Mouse (Mus musculus) lung, embryonic 16.5 days (tissue): ENCODE data around the gene Polr2h. TPM values are rescaled to one million over a fixed set of nuclear protein-coding genes. Genes with fewer than 3 reads are reported as not detected.
A peak's percentile ranks its signal among the peaks of the same experiment; 100 is the strongest.

Experiments used
- ATAC-seq: fragments of 200-750 bp; cut with Nextera tagmentation; 2 replicates; pipeline ENCODE4 v1.8.0; 2017; ENCODE audit warnings: low read depth, mild to moderate bottlenecking, moderate library complexity
- H3K27ac ChIP-seq: fragments of 300-500 bp; sonication (generic); 2 replicates; pipeline ENCODE4 v1.5.1; 2014; ENCODE audit warnings: mild to moderate bottlenecking, control low read depth, low read length
- H3K27me3 ChIP-seq: fragments of 300-500 bp; sonication (generic); 2 replicates; pipeline ENCODE4 v1.6.1; 2014; ENCODE audit warnings: low read depth, low read length, mixed read lengths; ENCODE audit not compliant: control insufficient read depth, insufficient read depth
- H3K36me3 ChIP-seq: fragments of 300-500 bp; sonication (generic); 2 replicates; pipeline ENCODE4 v1.6.1; 2014; ENCODE audit warnings: low read length; ENCODE audit not compliant: control insufficient read depth, insufficient read depth
- H3K4me1 ChIP-seq: fragments of 300-500 bp; sonication (generic); replicated peaks from 2 replicates; pipeline ENCODE4 v1.6.1; 2014; ENCODE audit warnings: low read length, mixed read lengths; ENCODE audit not compliant: control insufficient read depth, insufficient read depth
- H3K4me2 ChIP-seq: fragments of 300-500 bp; sonication (generic); 2 replicates; pipeline ENCODE4 v1.6.1; 2014; ENCODE audit warnings: low read depth, low read length, control low read depth
- H3K4me3 ChIP-seq: fragments of 300-500 bp; sonication (generic); 2 replicates; pipeline ENCODE4 v1.5.1; 2014; ENCODE audit warnings: mild to moderate bottlenecking, low read length, control low read depth
- H3K9ac ChIP-seq: fragments of 300-500 bp; sonication (generic); 2 replicates; pipeline ENCODE4 v1.6.1; 2014; ENCODE audit warnings: low read length, control low read depth
- H3K9me3 ChIP-seq: fragments of 300-500 bp; sonication (generic); 2 replicates; pipeline ENCODE4 v1.6.1; 2016; ENCODE audit warnings: low read length; ENCODE audit not compliant: control insufficient read depth
- WGBS: fragments of 180-500 bp; shearing (Covaris S2); extraction: QIAGEN DNeasy Blood & Tissue Kit; methylation state at CpG from one replicate; pipeline ENCODE4 v1.1.7; 2014; 5-methylcytosine and 5-hydroxymethylcytosine counted together
- polyA plus RNA-seq: library from polyadenylated mRNA; unstranded; fragments of >200 nt; fragmentation: Nextera tagmentation; extraction: Ambion mirVana; gene quantifications from 2 replicates; pipeline ENCODE4 v1.2.1, GENCODE M21; 2015

The Polr2h gene
- polyA plus RNA-seq, 1 experiment from 2014 or later, result 74.3 TPM

- 0 out of 2 replicates have a peak overlapping the region, but pooled peaks have one; percentile 20 for H3K27ac ChIP-seq
- no peaks in the 10 kb centered on the region for H3K9me3 ChIP-seq
- no peaks in the 10 kb centered on the region; the same call in 1 of the 2 replicates for H3K27me3 ChIP-seq
- H3K9ac ChIP-seq, result peak overlapping the region; percentile 60
- H3K36me3 ChIP-seq, result peaks cover 11% of the 10 kb centered on the region
- peaks cover 25% of the 10 kb centered on the region for H3K4me1 ChIP-seq
- peak; percentile 39 for ATAC-seq
- peak overlapping the region; percentile 41 for H3K4me3 ChIP-seq
- WGBS, result 2% methylated on average over 46 of the region's 46 CpGs
- H3K4me2 ChIP-seq, result peak overlapping the region; percentile 63
Measured at GRCm38 (mm10) chr16:20695622-20696323, 21.7 kb upstream of the Polr2h start.

DNA sequence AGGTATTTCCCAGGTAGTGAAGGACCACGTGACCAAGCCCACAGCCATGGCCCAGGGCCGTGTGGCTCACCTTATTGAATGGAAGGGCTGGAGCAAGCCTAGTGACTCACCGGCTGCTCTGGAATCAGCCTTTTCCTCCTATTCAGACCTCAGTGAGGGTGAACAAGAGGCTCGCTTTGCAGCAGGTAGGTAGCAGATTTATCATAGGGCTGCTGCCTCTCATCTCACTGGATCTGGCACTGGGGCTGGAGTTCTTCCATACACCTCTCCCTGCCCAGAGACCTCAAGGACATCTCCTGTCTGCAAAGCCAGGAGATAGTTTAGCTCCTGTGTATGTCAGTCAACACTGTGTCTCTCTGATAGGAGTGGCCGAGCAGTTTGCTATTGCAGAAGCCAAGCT is 18.2 kb upstream of the Polr2h start:
- Histone ChIP-seq H3K36me3 (no peaks in the 10 kb centered on the region), H3K27ac (no peak overlapping the region), H3K9ac (no peak overlapping the region), H3K4me3 (no peak overlapping the region), H3K27me3 (no peaks in the 10 kb centered on the region; the same call in 1 of the 2 replicates), H3K9me3 (no peaks in the 10 kb centered on the region), H3K4me2 (no peak overlapping the region), H3K4me1 (peaks cover 27% of the 10 kb centered on the region)
- 72% methylated on average over 5 of the region's 5 CpGs for WGBS
- ATAC-seq, result no peak

DNA sequence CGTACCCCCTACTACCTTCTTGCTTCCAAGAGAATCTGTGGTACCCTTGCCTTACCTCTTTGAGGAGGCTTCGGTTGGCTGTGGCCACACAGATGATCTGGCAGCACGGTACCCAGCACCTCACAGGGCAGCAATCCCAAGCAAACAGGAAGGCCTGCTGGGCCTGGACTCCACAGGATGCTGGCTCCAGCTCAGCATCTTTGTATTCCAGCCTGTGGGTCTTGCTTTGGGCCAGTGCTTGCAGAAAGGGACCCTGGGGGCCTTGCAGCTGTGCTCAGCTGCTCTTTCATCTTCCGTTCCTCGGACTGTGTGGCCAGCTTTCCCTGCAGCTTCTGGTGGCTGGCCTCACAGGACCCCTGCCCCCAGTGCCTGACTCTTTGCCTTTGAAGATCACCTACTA is 17.4 kb upstream of the Polr2h start:
- peaks cover 25% of the 10 kb centered on the region for H3K4me1 ChIP-seq
- no peaks in the 10 kb centered on the region for H3K36me3 ChIP-seq
- H3K27me3 ChIP-seq, result no peaks in the 10 kb centered on the region; the same call in 1 of the 2 replicates
- no peak for ATAC-seq
- H3K27ac ChIP-seq, result no peak overlapping the region
- H3K4me3 ChIP-seq, result no peak overlapping the region
- no peaks in the 10 kb centered on the region for H3K9me3 ChIP-seq
- 40% methylated on average over 5 of the region's 5 CpGs for WGBS
- no peak overlapping the region for H3K9ac ChIP-seq
- H3K4me2 ChIP-seq, result no peak overlapping the region

- Histone ChIP-seq H3K36me3 (no peaks in the 10 kb centered on the region), H3K4me3 (no peak overlapping the region), H3K27me3 (no peaks in the 10 kb centered on the region), H3K4me2 (no peak overlapping the region), H3K9ac (no peak overlapping the region), H3K9me3 (no peaks in the 10 kb centered on the region), H3K4me1 (peaks cover 12% of the 10 kb centered on the region), H3K27ac (no peak overlapping the region)
- no peak for ATAC-seq
- WGBS, result 59% methylated on average over 7 of the region's 7 CpGs
Measured at GRCm38 (mm10) chr16:20701316-20701715, 16.1 kb upstream of the Polr2h start.

DNA sequence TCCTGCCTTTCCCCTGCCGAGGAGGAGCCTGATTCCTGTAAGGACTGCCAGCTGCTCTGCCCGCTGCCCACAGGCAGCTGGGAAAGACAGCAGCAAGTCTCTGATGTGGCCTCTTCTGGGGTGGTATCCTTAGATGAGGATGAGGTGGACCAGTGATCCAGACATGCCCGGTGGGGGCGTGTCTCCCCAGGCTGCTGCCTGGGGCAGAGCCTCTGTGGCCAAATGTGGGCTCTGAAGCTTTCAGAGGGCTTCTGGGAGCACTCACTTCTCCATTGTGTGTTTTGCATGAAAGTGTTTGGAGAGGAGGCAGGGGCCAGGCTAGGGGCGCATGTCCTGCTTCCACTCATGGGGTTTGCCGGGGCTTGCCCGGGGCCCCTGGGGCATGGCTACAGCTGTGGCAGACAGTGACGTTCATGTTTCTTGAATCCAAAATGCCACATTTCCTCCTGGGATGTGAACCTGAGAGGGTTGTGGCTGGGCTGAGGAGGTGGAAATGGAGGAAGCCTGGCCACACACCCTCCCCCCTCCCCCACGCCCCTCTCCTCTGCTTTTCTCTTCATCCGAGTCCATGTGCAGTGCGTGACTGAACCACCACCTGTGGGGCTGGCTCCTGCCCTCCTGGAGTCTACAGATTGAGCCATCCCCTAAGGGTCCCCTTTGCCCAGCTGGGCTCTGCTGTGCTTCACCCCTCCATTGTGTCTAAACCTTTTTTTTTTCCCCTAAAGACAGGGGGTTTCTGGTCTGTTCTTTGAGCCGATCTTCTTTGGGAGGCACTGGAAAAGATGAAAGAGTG is 15.5 kb upstream of the Polr2h start:
- Histone ChIP-seq H3K27me3 (no peaks in the 10 kb centered on the region), H3K9me3 (no peaks in the 10 kb centered on the region), H3K4me3 (no peak overlapping the region), H3K9ac (peak overlapping the region; percentile 2; the same call in 1 of the 2 replicates), H3K36me3 (no peaks in the 10 kb centered on the region), H3K4me1 (peaks cover 11% of the 10 kb centered on the region), H3K27ac (no peak overlapping the region), H3K4me2 (no peak overlapping the region)
- 29% methylated on average over 12 of the region's 12 CpGs for WGBS
- ATAC-seq, result peak; percentile 12; the same call in 1 of the 2 replicates

DNA sequence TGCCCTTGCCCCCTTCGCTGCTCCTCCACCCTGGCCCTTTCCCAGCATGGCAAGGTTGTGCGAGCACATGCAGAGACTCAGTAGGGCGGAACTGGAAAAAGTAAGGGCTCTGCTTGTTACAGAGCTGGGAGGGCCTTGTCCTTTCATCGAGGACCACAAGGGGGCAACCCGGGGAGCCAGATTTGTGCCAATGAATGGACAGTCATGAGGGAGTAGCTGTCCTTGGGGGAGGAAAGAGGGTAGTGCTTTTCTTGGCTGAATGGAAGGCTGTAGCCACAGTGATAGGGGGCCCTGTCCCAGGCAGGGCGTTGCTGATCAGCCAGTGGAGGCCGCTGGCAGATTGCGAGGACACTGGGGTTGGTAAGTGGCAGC is 15.0 kb upstream of the Polr2h start:
- WGBS, result 10% methylated on average over 8 of the region's 8 CpGs
- ATAC-seq, result peak; percentile 77
- Histone ChIP-seq H3K4me1 (peaks cover 11% of the 10 kb centered on the region), H3K27ac (no peak overlapping the region), H3K27me3 (no peaks in the 10 kb centered on the region), H3K9ac (peak overlapping the region; percentile 2; the same call in 1 of the 2 replicates), H3K4me3 (no peak overlapping the region), H3K9me3 (no peaks in the 10 kb centered on the region), H3K36me3 (no peaks in the 10 kb centered on the region), H3K4me2 (no peak overlapping the region)

DNA sequence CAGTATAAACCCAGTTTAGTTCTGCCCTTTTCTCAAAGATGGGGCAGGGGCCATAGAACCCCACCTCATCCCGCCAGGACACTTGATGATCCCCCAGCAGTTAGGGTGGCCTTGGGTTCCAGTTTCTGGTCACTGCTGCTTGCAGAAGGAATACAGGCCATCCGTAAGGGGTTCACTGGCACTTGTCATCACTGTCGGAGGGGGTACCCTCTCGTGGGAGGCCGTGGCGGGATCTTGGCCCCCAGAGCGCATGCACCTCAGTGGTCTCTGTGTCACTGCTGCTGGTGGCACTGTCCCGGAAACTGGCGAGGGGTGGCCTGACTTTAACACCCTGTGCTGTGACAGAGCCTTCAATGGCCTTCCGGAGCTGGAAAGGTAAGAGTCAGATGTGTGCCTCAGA is 14.4 kb upstream of the Polr2h start:
- Histone ChIP-seq H3K4me2 (no peak overlapping the region), H3K36me3 (no peaks in the 10 kb centered on the region), H3K4me3 (no peak overlapping the region), H3K27ac (no peak overlapping the region), H3K9ac (no peak overlapping the region), H3K9me3 (no peaks in the 10 kb centered on the region), H3K4me1 (peaks cover 11% of the 10 kb centered on the region), H3K27me3 (no peaks in the 10 kb centered on the region)
- 93% methylated on average over 10 of the region's 10 CpGs for WGBS
- ATAC-seq, result no peak

GRCm38 (mm10) chr16:20703699-20704400 is 13.6 kb upstream of the Polr2h start:
- WGBS, result 84% methylated on average over 6 of the region's 6 CpGs
- Histone ChIP-seq H3K4me2 (no peak overlapping the region), H3K4me3 (no peak overlapping the region), H3K9ac (no peak overlapping the region), H3K27me3 (no peaks in the 10 kb centered on the region), H3K9me3 (no peaks in the 10 kb centered on the region), H3K27ac (no peak overlapping the region), H3K4me1 (peaks cover 11% of the 10 kb centered on the region), H3K36me3 (no peaks in the 10 kb centered on the region)
- no peak for ATAC-seq

- Histone ChIP-seq H3K36me3 (peaks cover 2% of the 10 kb centered on the region; the same call in 1 of the 2 replicates), H3K4me3 (no peak overlapping the region), H3K4me1 (peaks cover 11% of the 10 kb centered on the region), H3K27ac (no peak overlapping the region), H3K27me3 (no peaks in the 10 kb centered on the region), H3K4me2 (no peak overlapping the region), H3K9me3 (no peaks in the 10 kb centered on the region), H3K9ac (no peak overlapping the region)
- 84% methylated on average over 3 of the region's 3 CpGs for WGBS
- no peak for ATAC-seq
Measured at GRCm38 (mm10) chr16:20705786-20706185, 11.7 kb upstream of the Polr2h start.
